In the genomic region with DNA sequence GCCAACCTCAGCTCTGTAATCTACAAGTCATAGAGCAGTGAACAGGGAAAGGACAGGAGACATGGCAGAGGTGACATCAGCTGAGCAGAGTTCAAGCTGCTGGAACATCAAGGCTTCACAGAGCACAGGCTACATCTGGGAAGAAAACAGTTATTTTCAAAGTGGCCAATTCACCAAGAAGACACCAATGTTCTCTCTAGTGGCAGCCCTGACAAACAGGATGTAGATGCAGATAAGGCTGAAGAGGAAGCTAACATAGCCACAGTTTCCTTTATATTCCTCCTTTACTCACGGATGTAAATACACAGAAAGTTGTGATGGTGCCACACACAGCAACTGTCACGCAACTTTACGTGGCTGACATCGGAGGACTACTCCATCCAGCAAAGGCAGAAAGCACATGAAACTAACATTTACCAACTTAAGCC, we compare ENCODE assay signal across 12 mouse cellular contexts. TPM values are rescaled to one million over a fixed set of nuclear protein-coding genes. Genes with fewer than 3 reads are reported as not detected.
DNase-seq lines count a peak whose midpoint lies in the region; ATAC-seq lines count a peak whose summit lies in the region.
"Had no signal": no experiment of that assay in that cellular context is flagged by ENCODE, and none has a peak within 500 bp of the region (broad histone marks: within the 10 kb centered on the region; RNA-seq: fewer than 3 reads in every experiment).

No protein-coding gene starts in this region.

- peak; percentile 79 for ATAC-seq in common myeloid progenitor, adult 5-6 weeks (replicated peaks; ENCODE audit: low read depth, poor library complexity, severe bottlenecking)
- ATAC-seq: forebrain, embryonic 14.5 days had no signal

- DNase-seq in spleen, postnatal 36 days (ENCODE audit: low spot score in 2 of 2): peak; percentile 54 to 59
- no peak for DNase-seq in spleen, adult 12 weeks (ENCODE audit: low spot score)
- peak; percentile 83 for DNase-seq in naive thymus-derived CD4-positive, alpha-beta T cell, adult 2 months (ENCODE audit: low read depth)
- no peak for DNase-seq in urinary bladder, adult 18-20 months (ENCODE audit: low spot score in 2 of 2)
- no peak for DNase-seq in layer of hippocampus, postnatal 25 days (ENCODE audit: extremely low spot score in 1 of 2, low spot score in 1 of 2)
- no peak for DNase-seq in gastrocnemius, postnatal 10 days
- DNase-seq: adrenal gland, postnatal 10 days; gastrocnemius, postnatal 36 days; heart, postnatal 36 days; layer of hippocampus, postnatal 36 days had no signal

RNA-seq across cellular contexts. Expression of a gene that starts 26.2 kb away (rescaled TPM):
- total RNA-seq in common myeloid progenitor, adult 5-6 weeks (2017): 39.8 and 53.3 TPM in 2 replicates
- 1 to 10 TPM; 5.8 to 7.5 TPM for total RNA-seq in layer of hippocampus, postnatal 25 days (2021)
- 1 to 10 TPM; 2.4 to 3.2 TPM for total RNA-seq in gastrocnemius, postnatal 10 days (2021)

RNA-seq across cellular contexts. Expression of a gene that starts 28.0 kb away (rescaled TPM):
- 156 and 192 TPM in 2 replicates for total RNA-seq in common myeloid progenitor, adult 5-6 weeks (2017)
- total RNA-seq in layer of hippocampus, postnatal 25 days (2021): 1 to 10 TPM in 1 of 2 experiments, under 1 TPM in 1; 0.73 to 1.0 TPM
- 1 to 10 TPM; 1.1 to 1.7 TPM for total RNA-seq in gastrocnemius, postnatal 10 days (2021)

Comparison
In these comparisons a context has a peak if more than half of its experiments do, and no peak if none do; other contexts are left out.
1. DNase-seq: peak in spleen, postnatal 36 days (2 of 2) and naive thymus-derived CD4-positive, alpha-beta T cell, adult 2 months (single experiment); none in spleen, adult 12 weeks (single experiment), urinary bladder, adult 18-20 months (0 of 2), layer of hippocampus, postnatal 25 days (0 of 2) and gastrocnemius, postnatal 10 days (single experiment).
2. RNA of a gene that starts 28.0 kb away (total RNA-seq): 156 to 192 TPM in common myeloid progenitor, adult 5-6 weeks; 1.1 to 1.7 TPM in gastrocnemius, postnatal 10 days and 0.73 to 1.0 TPM in layer of hippocampus, postnatal 25 days; every median in the first group is over 10 times any median in the second.